Mouse (Mus musculus): ENCODE measurements at regions not wholly inside any gene's neighbourhood (a gene's known extent, or its start where the extent isn't known, plus 50 kb on each side); places are given as distances from the start of the nearest gene placed in this dataset.
A peak's percentile ranks its signal among the peaks of the same experiment; 100 is the strongest.
"Not testable (repeated sequence)": the region's sequence is repeated elsewhere in the genome, so short reads cannot be mapped to it uniquely, and the experiment has no call there.

GRCm38 (mm10) chr7:137522450-137522849 is 85.0 kb downstream of the Glrx3 start:
- no peak for DNase-seq

DNA sequence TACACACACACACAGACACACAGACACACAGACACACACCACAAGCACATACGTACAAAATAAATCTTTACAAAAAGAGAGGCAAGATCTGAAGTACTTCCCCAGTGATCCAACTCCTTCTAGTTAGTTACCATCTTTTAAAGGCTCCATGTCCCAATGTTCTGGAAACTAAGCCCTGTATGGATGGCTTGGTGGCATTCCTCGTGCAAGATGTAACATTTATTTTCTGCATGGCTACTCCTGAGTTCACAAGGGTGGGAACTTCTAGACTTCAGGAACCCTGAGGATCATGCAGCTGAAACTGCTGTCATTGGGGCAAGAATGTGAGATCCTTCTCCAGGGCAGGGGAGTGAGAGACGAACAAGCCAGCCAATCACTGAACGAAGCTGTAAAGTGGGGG is 96.1 kb downstream of the Glrx3 start:
- no peak for DNase-seq

GRCm38 (mm10) chr7:137549991-137550390 is 112.6 kb downstream of the Glrx3 start:
- DNase-seq, result no peak

- DNase-seq, result no peak
Observed at GRCm38 (mm10) chr7:137552551-137553198, 115.3 kb downstream of the Glrx3 start.

DNA sequence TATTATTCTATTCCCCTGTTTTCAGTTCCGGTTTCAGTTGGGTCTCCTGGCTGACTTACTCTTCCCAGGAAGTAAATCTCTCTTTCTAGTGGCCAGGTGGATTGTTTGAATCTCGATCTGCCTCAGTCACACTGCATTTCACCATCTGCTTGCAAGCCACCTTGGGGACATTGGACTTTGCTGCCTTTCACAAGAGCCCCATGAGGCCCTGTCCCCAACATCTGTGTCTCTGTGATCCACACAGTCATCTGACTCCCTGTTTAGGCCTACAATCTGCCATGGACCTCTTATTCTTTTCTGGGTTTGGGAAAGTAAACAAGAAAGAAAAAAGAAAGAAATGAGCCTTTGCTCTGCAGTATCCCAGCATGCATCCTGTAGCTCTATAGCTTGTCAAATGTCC is 118.1 kb downstream of the Glrx3 start:
- no peak for DNase-seq

DNA sequence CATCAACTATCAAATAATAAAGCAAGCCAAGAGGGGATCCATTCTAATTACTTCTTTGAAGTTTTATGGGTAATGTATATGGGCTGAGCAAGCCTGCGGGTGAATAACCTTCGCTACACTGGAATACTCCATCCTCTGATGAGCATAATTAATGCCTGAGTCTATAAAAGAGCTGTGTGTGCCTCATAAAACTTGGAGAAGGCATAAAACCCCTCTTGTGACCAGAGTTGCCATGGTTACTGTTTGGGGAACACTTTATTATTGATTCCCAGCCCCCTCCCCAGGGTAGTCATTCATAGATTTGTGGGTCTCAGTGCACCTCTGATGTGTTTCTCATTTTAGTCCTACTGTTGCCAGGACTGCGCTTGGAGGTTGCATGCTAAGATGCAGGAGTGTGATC is 120.0 kb downstream of the Glrx3 start:
- DNase-seq, result no peak

DNA sequence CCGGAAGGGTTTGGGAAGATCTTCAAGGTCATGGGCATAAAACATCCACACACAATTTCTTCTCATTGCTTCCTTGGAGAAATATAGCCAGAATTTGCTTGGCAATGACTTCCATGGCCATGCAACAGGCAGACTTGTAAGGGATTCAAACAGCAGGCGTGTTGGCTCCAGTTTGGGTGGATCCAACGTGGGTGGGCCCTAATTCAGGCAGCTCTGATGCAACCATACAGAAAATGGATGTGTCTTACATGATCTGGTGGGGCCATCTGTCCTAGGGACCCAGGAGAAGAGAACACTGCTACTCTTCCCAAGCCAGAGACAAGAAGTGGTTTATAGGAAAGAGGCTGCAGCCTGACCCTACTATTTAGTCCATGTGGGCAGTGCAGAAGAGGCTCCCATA is 121.5 kb downstream of the Glrx3 start:
- no peak for DNase-seq

- no peak for DNase-seq
Observed at GRCm38 (mm10) chr7:137570199-137570598, 132.8 kb downstream of the Glrx3 start.

- DNase-seq, result no peak
Observed at GRCm38 (mm10) chr7:137575491-137575890, 138.1 kb downstream of the Glrx3 start.

DNA sequence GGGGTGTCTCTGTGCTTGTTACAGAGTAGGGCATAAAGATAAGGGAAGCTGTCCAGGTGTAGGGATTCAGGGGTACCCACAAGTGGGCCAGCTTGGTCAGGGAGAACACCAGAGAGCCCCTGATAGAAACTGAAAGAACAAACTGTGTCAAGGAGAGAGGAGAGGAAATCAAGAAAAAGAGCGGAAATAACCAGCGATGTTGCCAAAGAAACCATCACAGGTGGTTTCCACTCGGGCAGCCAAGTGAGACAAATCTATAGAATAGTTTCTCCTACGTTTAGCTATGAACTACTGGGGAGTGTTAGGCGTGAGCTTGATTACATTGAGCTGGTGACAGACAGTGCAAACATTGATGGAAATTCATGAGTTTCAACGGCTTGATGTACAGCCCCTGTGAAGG is 138.8 kb downstream of the Glrx3 start:
- no peak for DNase-seq

DNA sequence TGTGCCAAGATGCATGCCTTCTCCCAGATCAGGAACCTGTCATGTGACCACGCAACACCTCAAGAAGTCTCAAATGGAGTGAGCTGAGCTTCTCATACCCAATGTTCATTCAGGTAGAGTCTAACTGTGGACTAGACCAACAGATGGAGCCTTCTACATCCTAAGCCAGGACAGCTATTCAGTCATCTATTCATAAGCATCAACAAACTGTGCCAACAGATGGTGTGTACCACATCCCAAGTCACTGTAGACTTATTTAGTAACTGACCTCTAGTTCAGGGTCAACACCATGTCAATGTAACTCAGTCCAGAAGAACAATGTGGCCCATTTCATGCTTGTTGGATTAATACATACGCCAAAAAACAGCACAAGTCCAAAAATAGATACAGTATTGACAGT is 146.1 kb downstream of the Glrx3 start:
- DNase-seq, result no peak

DNA sequence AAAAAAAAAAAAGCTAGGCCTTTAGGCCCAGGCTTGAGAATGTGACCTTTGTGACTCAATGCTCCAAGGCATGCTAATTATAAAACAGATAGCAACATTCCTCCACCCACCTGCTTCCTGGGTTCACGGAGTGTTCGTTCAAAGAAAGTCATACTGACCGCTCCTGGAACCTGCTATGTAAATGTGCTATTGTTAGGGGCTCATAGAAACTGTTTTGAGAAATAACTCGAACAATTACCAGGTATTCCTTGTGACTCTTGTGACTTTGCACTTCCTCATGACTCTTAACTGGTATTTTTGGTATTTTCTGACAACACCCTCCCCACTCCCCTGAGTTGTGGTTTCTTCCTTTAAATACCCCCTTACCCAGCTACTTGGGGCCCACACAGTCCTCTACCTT is 147.5 kb downstream of the Glrx3 start:
- DNase-seq, result not testable (repeated sequence)

- DNase-seq, result peak; percentile 42
Observed at GRCm38 (mm10) chr7:137593570-137593969, 156.2 kb downstream of the Glrx3 start.

GRCm38 (mm10) chr7:137595567-137595966 is 158.2 kb downstream of the Glrx3 start:
- DNase-seq, result no peak

GRCm38 (mm10) chr7:137596161-137596560 is 158.7 kb downstream of the Glrx3 start:
- no peak for DNase-seq

DNA sequence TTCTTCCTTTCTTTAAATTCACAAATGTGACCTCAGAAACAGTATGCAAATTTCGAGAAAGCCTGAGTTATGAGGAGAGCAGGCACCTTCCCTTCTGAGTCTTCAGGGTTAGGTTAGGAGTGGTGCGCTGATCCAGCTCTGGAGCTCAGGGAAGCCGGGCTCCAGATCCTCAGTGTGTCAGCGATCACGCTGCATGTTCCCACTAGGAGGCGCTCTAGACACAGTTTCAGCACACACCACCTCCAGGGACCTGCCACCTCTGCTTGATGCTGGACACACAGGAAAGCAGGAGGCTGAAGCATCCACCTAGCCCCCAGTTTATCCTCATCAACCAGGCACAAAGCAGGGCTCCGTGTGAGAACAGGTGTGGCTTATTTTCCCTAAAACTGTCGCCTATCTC is 165.6 kb downstream of the Glrx3 start:
- DNase-seq, result peak; percentile 68

DNA sequence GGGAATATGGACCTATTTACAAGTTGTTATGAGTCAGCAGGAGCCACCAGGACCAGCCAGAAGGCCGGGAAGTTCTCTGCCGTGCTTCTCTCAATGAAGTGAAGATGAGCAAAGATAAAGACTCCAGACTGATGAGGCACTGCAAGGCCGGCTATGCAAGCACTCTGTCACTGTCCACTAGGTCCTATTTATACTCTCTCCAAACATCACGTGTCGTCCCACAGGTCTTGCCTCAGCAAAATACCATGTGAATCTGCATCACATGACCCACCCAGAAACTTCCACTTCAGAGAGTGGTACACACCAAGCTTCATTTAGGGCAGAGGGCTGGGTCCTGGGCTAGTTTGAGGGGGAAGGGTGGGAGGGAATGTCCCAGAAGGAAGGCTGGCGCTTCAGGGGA is 172.3 kb downstream of the Glrx3 start:
- no peak for DNase-seq

DNA sequence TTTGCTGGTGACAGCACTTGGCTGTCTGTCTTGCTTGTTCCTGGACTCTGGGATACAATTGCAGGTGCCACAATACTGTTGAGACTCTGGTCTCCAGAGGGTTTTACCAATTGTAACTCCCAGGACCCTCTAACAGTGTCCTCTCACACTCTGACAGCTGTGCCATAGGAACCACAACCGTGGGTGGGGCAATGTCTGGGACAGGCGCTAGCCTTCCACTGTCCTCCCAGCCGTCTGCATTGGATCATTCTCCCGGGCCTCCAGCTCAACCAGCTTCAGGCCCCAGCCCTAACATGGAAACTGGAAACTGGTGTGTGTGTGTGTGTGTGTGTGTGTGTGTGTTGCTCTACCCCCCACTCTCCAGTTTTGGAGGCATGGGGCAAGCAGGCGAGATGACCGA is 173.9 kb downstream of the Glrx3 start:
- DNase-seq, result no peak

- DNase-seq, result no peak
Observed at GRCm38 (mm10) chr7:137611891-137612522, 174.6 kb downstream of the Glrx3 start.

GRCm38 (mm10) chr7:137618406-137619133 is 181.2 kb downstream of the Glrx3 start:
- no peak for DNase-seq

DNA sequence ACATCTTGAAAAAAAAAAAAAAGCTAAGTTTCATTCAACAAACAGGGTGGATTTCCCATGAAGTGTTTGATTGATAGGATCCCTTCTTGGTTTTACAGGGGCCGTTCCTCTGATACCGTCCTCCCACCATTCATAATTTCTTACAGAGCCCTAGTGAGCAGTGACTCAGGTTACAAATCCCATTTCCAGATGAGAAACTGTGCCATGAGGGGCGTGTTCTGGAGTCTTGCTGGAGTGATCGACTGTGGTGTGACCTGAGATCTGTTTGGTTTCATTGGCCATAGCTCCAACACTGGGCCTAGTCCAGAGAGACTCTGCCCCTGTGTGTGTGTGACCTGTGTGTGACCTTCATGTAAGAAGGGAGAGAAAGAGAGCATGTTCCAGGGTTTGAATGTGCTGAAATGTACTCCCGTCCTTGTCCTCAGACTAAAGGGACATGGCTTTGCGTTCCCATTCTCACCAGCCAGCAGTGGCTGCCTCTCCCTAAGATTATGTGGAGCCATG is 181.9 kb downstream of the Glrx3 start:
- DNase-seq, result no peak

DNA sequence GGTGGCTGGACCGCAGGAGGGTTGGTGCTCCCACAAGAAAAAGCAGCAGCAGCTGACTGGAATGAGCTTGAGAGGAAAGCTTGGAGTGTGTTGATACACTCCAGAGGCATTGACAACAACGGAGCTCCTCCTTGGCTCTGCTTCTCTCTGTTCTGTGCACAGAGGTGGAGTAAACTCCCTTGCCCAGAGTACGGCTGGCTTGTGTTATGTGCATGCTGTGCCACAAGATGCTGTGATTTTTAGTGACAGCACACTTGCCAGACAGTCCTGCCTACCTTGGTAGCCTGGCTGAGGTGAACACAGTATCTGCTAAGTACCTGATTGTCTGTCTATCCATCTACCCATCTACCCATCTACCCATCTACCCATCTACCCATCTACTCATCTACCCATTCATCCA is 190.9 kb downstream of the Glrx3 start:
- DNase-seq, result no peak

- no peak for DNase-seq
Observed at GRCm38 (mm10) chr7:137629540-137629939, 192.1 kb downstream of the Glrx3 start.

DNA sequence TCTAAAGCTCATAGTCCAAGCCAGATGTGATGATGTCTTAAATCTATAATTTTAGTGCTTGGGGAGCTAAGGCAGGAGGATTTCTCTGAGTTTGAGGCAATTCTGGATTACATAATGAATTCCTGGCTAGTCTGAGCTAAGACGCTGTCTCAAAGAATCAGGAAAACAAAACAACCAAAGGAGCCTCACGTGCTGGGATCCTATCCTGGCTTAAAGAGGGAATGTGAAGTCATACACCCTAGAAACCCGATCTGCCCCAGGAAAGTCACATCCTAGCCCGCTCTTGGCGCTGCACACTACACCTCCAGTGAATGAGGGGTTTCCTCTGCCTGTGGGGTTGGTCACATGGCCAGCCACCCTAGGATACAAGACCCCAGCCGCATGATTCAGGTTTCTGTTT is 211.2 kb downstream of the Glrx3 start:
- DNase-seq, result no peak

Measured in thymus, postnatal 4 days (tissue).